Mouse (Mus musculus) stomach, postnatal 0 days (tissue): ENCODE measurements around the gene Tmc5.

Experiments
- CTCF ChIP-seq: IDR thresholded peaks from 2 replicates; pipeline ENCODE4 v1.5.1; 2016; ENCODE audit warnings: antibody characterized with exemption, low read depth, mild to moderate bottlenecking, moderate library complexity
- EP300 ChIP-seq: optimal IDR thresholded peaks from 2 replicates; pipeline ENCODE3; 2016; ENCODE audit warnings: antibody characterized with exemption

GRCm38 (mm10) chr7:118706488-118706887 is 109.4 kb downstream of the Tmc5 start:
- TF ChIP-seq CTCF, result no peak
- no peak for TF ChIP-seq EP300
